Mouse (Mus musculus) ES-E14 (cell line): ENCODE measurements around the gene Ddx3x. TPM values are rescaled to one million over a fixed set of nuclear protein-coding genes. Genes with fewer than 3 reads are reported as not detected.

ENCODE experiments used
- DNase-seq: peaks from one replicate; pipeline ENCODE4 v3.0.0-alpha.2; 2013; ENCODE audit warnings: low read depth, low spot score
- H3K27ac ChIP-seq: 2 replicates; pipeline ENCODE4 v1.5.1; 2012; ENCODE audit warnings: low read depth, mild to moderate bottlenecking, low read length, moderate library complexity, mixed read lengths; ENCODE audit not compliant: poor library complexity, insufficient read depth, severe bottlenecking
- H3K36me3 ChIP-seq: 2 replicates; pipeline ENCODE4 v1.6.1; 2012; ENCODE audit warnings: mild to moderate bottlenecking, low read length, moderate library complexity, mixed read lengths; ENCODE audit not compliant: control insufficient read depth, poor library complexity, insufficient read depth, severe bottlenecking
- H3K4me1 ChIP-seq, 2 experiments: fragments of 150-350 bp in 1 of 2; sonication (generic) in 1 of 2; 2 replicates each; pipeline ENCODE4 v1.6.1; 2012; ENCODE audit warnings: low read length in 2 of 2, mild to moderate bottlenecking in 1 of 2, mixed read lengths in 1 of 2; ENCODE audit not compliant: control insufficient read depth in 2 of 2, insufficient read depth in 2 of 2, poor library complexity in 1 of 2
- H3K4me3 ChIP-seq, 2 experiments: fragments of 150-350 bp in 1 of 2; sonication (generic) in 1 of 2; 2 replicates each; pipeline ENCODE4 v1.5.1; 2012; ENCODE audit warnings: low read length in 2 of 2, low read depth in 1 of 2, mild to moderate bottlenecking in 1 of 2, mixed read lengths in 1 of 2; ENCODE audit not compliant: insufficient read depth in 1 of 2, poor library complexity in 1 of 2, severe bottlenecking in 1 of 2
- H3K9ac ChIP-seq: 2 replicates; pipeline ENCODE4 v1.6.1; 2012; ENCODE audit warnings: low read depth, mild to moderate bottlenecking, low read length, mixed read lengths; ENCODE audit not compliant: poor library complexity, insufficient read depth, severe bottlenecking
- H3K9me3 ChIP-seq: fragments of 150-350 bp; sonication (generic); 2 replicates; pipeline ENCODE4 v1.6.1; 2012; ENCODE audit warnings: low read depth, mild to moderate bottlenecking, low read length; ENCODE audit not compliant: control insufficient read depth, insufficient read depth
- CHD2 ChIP-seq: IDR thresholded peaks from 2 replicates; pipeline ENCODE4 v1.6.1; 2014; ENCODE audit warnings: mild to moderate bottlenecking, low read depth, low read length, inconsistent platforms
- HCFC1 ChIP-seq: IDR thresholded peaks from 2 replicates; pipeline ENCODE4 v1.6.1; 2012; ENCODE audit warnings: low read length, inconsistent platforms, borderline replicate concordance; ENCODE audit not compliant: insufficient read depth
- MAFK ChIP-seq: IDR thresholded peaks from 2 replicates; pipeline ENCODE4 v1.6.1; 2014; ENCODE audit warnings: mild to moderate bottlenecking, low read depth, low read length, inconsistent platforms; ENCODE audit not compliant: insufficient read depth
- ZC3H11A ChIP-seq: IDR thresholded peaks from 2 replicates; pipeline ENCODE4 v1.6.1; 2012; ENCODE audit warnings: low read depth, mild to moderate bottlenecking, inconsistent platforms, low read length, borderline replicate concordance
- ZNF384 ChIP-seq: IDR thresholded peaks from 2 replicates; pipeline ENCODE4 v1.6.1; 2012; ENCODE audit warnings: low read depth, low read length, inconsistent platforms
- in situ Hi-C, 2 experiments: fragments of 600-800 bp; cut with MboI; formaldehyde crosslinking; loops; one replicate each; pipeline ENCODE4 v1.15.1; 2025; ENCODE audit warnings: low sequenced_read_pairs in 2 of 2, inconsistent platforms in 1 of 2; ENCODE audit not compliant: unreplicated experiment in 2 of 2
- total RNA-seq: library from RNA; depleted of rRNA; stranded (reverse); fragments of 300-350 nt; gene quantifications from 2 replicates; pipeline ENCODE4 v1.2.3, GENCODE M21; 2012

Gene Ddx3x
- total RNA-seq, 1 experiment = 253 TPM

DNA sequence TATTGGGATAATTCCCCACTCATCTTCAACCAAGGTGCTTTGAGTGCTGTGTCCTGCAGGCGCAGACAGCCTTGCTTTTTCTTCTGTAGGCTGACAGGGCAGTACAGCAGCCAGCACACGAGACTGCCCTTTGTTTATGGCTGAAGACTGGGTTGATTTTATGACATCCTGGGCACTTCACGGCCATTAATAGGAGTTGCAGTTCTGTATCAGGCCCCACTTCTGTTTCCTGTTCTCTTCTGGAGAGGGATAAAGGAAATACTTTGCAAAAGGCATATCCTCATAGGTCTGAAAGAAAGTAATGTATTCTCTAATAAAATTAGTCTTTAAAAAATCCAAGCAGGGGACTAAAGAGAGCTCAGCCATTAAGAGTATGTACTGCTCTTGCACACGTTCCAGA lies 46.1 kb upstream of the Ddx3x start:
- TF ChIP-seq ZNF384 (no peak), MAFK (no peak), CHD2 (no peak), ZC3H11A (no peak), HCFC1 (no peak)
- Histone ChIP-seq H3K4me3 (no peak overlapping the region), H3K36me3 (no peaks in the 10 kb centered on the region), H3K9ac (no peak overlapping the region), H3K27ac (no peak overlapping the region), H3K4me1 (peaks cover 0 to 3% of the 10 kb centered on the region in 2 experiments; a peak in 1 of 4 replicates), H3K9me3 (no peaks in the 10 kb centered on the region)
- in situ Hi-C loops = loop anchor here (25.0 kb wide), 2 partner anchors 228 to 428 kb away; partner anchors contain the start of genes Gpr82 (in 2 of the 2) and Nyx (in 2 of the 2)
- DNase-seq = no peak

DNA sequence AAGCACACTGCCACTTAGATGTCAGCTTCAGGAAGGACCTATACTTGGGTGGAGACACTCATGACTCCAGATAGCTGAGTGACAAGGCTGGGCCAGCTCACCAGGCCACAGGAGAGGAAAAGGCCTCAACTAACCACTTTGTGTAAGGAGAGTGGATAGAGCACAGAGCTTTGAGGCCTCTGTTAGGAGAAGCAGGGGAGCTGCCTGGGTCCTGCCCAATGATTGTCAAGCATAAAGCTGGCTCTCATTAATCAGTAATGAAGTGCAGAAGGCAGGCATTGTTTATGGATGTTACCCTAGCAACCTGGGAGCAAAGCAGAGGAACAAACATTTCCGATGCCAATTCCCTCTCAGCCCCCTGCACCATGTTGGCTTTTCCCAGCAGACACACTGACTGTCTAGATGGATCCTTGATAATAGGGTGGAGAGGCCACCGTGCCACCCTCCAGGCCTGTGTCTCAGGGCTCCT lies 44.6 kb upstream of the Ddx3x start:
- in situ Hi-C loops = loop anchor here (25.0 kb wide), 2 partner anchors 226 to 426 kb away; partner anchors contain the start of genes Gpr82 (in 2 of the 2) and Nyx (in 2 of the 2)
- peaks cover 0 to 3% of the 10 kb centered on the region in 2 experiments; a peak in 1 of 4 replicates for H3K4me1 ChIP-seq
- H3K36me3 ChIP-seq = no peaks in the 10 kb centered on the region
- H3K27ac ChIP-seq = no peak overlapping the region
- TF ChIP-seq HCFC1 = no peak
- TF ChIP-seq ZNF384 = no peak
- TF ChIP-seq ZC3H11A = no peak
- TF ChIP-seq CHD2 = no peak
- TF ChIP-seq MAFK = no peak
- H3K9me3 ChIP-seq = no peaks in the 10 kb centered on the region
- DNase-seq = no peak
- no peak overlapping the region for H3K9ac ChIP-seq
- H3K4me3 ChIP-seq = no peak overlapping the region

DNA sequence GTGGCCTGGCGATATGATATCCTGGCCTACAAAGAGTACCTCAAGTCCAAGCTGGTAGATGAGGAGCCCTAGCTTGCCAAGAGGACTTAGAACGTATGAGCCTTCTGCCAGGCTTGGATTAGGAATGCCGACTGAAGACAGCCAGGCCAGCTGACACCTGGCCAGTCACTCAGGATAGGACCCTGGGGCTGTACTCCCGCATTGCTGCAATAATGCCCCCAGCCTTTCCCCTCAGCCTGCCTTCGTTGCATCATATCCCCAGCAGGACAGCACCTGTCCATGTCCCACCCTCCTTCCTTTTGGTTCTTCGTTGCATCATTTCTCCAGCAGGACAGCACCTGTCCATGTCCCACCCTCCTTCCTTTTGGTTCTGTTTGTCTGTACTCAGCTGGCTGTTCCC lies 41.3 kb upstream of the Ddx3x start:
- in situ Hi-C loops = loop anchor here (25.0 kb wide), 2 partner anchors 223 to 423 kb away; partner anchors contain the start of genes Gpr82 (in 2 of the 2) and Nyx (in 2 of the 2)
- H3K9me3 ChIP-seq = no peaks in the 10 kb centered on the region
- H3K4me1 ChIP-seq = peaks cover 2 to 3% of the 10 kb centered on the region in 2 experiments; a peak in 1 of 4 replicates
- H3K36me3 ChIP-seq = no peaks in the 10 kb centered on the region
- DNase-seq = no peak
- H3K27ac ChIP-seq = peak overlapping the region; percentile 31; the same call in 1 of the 2 replicates
- peak overlapping the region; percentile 17; the same call in 1 of the 2 replicates for H3K9ac ChIP-seq
- no peak overlapping the region for H3K4me3 ChIP-seq
- TF ChIP-seq ZNF384 = no peak
- TF ChIP-seq CHD2 = no peak
- TF ChIP-seq MAFK = no peak
- no peak for TF ChIP-seq ZC3H11A
- no peak for TF ChIP-seq HCFC1

DNA sequence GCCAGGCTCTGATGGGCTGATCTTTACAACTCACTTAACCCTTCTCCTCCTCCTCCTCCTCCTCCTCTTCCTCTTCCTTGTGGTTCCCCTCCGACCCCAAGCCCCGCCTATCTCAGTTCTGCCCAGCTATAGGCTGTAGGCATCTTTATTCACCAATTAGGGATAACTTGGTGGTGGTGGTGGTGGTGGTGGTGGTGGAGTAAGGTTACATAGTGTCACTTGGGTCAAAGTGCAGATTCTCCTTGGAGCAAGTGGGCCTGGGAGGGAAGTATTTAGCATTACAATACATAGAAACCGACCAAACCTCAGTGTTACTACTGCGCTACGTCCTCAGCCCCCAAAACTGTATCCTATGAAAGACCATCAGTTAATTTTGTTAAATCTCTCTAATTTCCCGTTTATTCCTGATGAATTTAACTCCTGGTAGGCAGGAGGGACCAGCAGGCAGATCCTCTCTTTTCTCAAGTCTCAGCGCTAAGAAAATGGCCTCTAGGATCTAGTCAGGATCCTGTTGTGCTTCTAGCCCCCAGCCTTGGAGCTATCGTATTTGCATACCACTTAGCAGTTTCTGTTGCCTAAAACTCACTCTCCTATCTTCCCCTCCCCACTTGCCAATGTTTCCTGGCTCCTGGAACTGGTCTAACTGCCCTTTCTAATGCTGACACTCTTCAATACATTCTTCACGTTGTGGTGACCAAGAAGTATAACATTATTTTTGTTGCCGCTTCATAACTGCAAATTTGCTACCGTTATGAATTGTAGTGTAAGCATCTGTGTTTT lies 39.9 kb upstream of the Ddx3x start:
- TF ChIP-seq MAFK = no peak
- no peak for TF ChIP-seq ZNF384
- no peak for TF ChIP-seq HCFC1
- no peak for TF ChIP-seq CHD2
- TF ChIP-seq ZC3H11A = no peak
- peak overlapping the region; percentile 65 to 74 for H3K4me3 ChIP-seq
- H3K9ac ChIP-seq = peak overlapping the region; percentile 61; the same call in 1 of the 2 replicates
- in situ Hi-C loops = loop anchor here (25.0 kb wide), 2 partner anchors 221 to 421 kb away; partner anchors contain the start of genes Gpr82 (in 2 of the 2) and Nyx (in 2 of the 2)
- H3K36me3 ChIP-seq = no peaks in the 10 kb centered on the region
- H3K27ac ChIP-seq = peak overlapping the region; percentile 97; the same call in 1 of the 2 replicates
- H3K4me1 ChIP-seq = peaks cover 2 to 6% of the 10 kb centered on the region in 2 experiments; a peak in 1 of 4 replicates
- no peak for DNase-seq
- H3K9me3 ChIP-seq = no peaks in the 10 kb centered on the region
